ENCODE assay signal across 17 mouse cellular contexts in genomic region chr16:35573586-35573985, GRCm38 (mm10).
"Had no signal": no experiment of that assay in that cellular context is flagged by ENCODE, and none has a peak within 500 bp of the region (broad histone marks: within the 10 kb centered on the region; RNA-seq: fewer than 3 reads in every experiment).

No protein-coding gene starts in this region.

- ATAC-seq: hindbrain, postnatal 0 days; intestine, embryonic 16.5 days; liver, embryonic 12.5 days had no signal

- DNase-seq: gastrocnemius, postnatal 14 days; gastrocnemius, postnatal 36 days; heart, adult 11 months; heart, adult 2 months; heart, postnatal 14 days; heart, postnatal 36 days; kidney, adult 11 months; kidney, adult 2 months; kidney, adult 9 months; kidney, postnatal 14 days; kidney, postnatal 36 days; layer of hippocampus, adult 9-11 months; layer of hippocampus, postnatal 36 days; left cerebral cortex, postnatal 4 days had no signal
